Mouse (Mus musculus): ENCODE data around the gene Npl.
"Not testable (repeated sequence)": the region's sequence is repeated elsewhere in the genome, so short reads cannot be mapped to it uniquely, and the experiment has no call there.

Gene Npl

GRCm38 (mm10) chr1:153540753-153541152 is 9.1 kb downstream of the Npl start:
- no peak for DNase-seq

GRCm38 (mm10) chr1:153539739-153540333 is 10.0 kb downstream of the Npl start:
- no peak for DNase-seq

GRCm38 (mm10) chr1:153535611-153536010 is 14.2 kb downstream of the Npl start:
- DNase-seq = peak; percentile 35 to 66

GRCm38 (mm10) chr1:153532896-153533295 is 16.9 kb downstream of the Npl start:
- DNase-seq = not testable (repeated sequence)

- DNase-seq = peak; percentile 45 to 59
Observed at GRCm38 (mm10) chr1:153532234-153532841, 17.5 kb downstream of the Npl start.

- peak in 1 of 2 experiments; percentile 9 for DNase-seq
Observed at GRCm38 (mm10) chr1:153531677-153532233, 18.1 kb downstream of the Npl start.

GRCm38 (mm10) chr1:153522116-153522515 is 27.7 kb downstream of the Npl start:
- peak in 1 of 2 experiments; percentile 16 for DNase-seq

GRCm38 (mm10) chr1:153515368-153515767 is 34.5 kb downstream of the Npl start:
- DNase-seq = peak; percentile 13 to 46

- no peak for DNase-seq
Observed at GRCm38 (mm10) chr1:153510330-153511009, 39.4 kb downstream of the Npl start.

- not testable (repeated sequence) for DNase-seq
Observed at GRCm38 (mm10) chr1:153509569-153509968, 40.3 kb downstream of the Npl start.

- no peak for DNase-seq
Observed at GRCm38 (mm10) chr1:153509012-153509411, 40.8 kb downstream of the Npl start.

GRCm38 (mm10) chr1:153506266-153506665 is 43.6 kb downstream of the Npl start:
- peak; percentile 24 to 45 for DNase-seq

- peak; percentile 26 to 52 for DNase-seq
Observed at GRCm38 (mm10) chr1:153501644-153502321, 48.1 kb downstream of the Npl start.

- peak in 1 of 2 experiments; percentile 22 for DNase-seq
Observed at GRCm38 (mm10) chr1:153500030-153500429, 49.8 kb downstream of the Npl start.

GRCm38 (mm10) chr1:153496030-153496429 is 53.8 kb downstream of the Npl start:
- no peak for DNase-seq

GRCm38 (mm10) chr1:153493931-153494330 is 55.9 kb downstream of the Npl start:
- no peak for DNase-seq

- DNase-seq = peak in 1 of 2 experiments; percentile 42
Observed at GRCm38 (mm10) chr1:153493338-153493737, 56.5 kb downstream of the Npl start.

GRCm38 (mm10) chr1:153491822-153492221 is 58.0 kb downstream of the Npl start:
- DNase-seq = no peak

GRCm38 (mm10) chr1:153491345-153491744 is 58.5 kb downstream of the Npl start:
- no peak for DNase-seq

GRCm38 (mm10) chr1:153489963-153490362 is 59.9 kb downstream of the Npl start:
- no peak for DNase-seq

GRCm38 (mm10) chr1:153489540-153489939 is 60.3 kb downstream of the Npl start:
- no peak for DNase-seq

GRCm38 (mm10) chr1:153489132-153489531 is 60.7 kb downstream of the Npl start:
- peak in 1 of 2 experiments; percentile 45 for DNase-seq

GRCm38 (mm10) chr1:153487500-153487879 is 62.4 kb downstream of the Npl start, which contains the start of gene Dhx9:
TSS of gene Dhx9 (minus strand) at chr1:153487660.
- peak; percentile 99 to 100 for DNase-seq
